Mouse (Mus musculus) heart, embryonic 12.5 days (tissue): ENCODE results near the gene Coro7. TPM values are rescaled to one million over a fixed set of nuclear protein-coding genes. Genes with fewer than 3 reads are reported as not detected.

Experiments used
- ATAC-seq: fragments of 200-750 bp; cut with Nextera tagmentation; 2 replicates; pipeline ENCODE4 v1.8.0; 2017; ENCODE audit warnings: moderate TSS enrichment, moderate library complexity; ENCODE audit not compliant: insufficient number of reproducible peaks, low FRiP score
- H3K27ac ChIP-seq: fragments of 300-500 bp; sonication (generic); 2 replicates; pipeline ENCODE4 v1.5.1; 2016; ENCODE audit warnings: mild to moderate bottlenecking, moderate library complexity; ENCODE audit not compliant: poor library complexity, severe bottlenecking
- H3K27me3 ChIP-seq: fragments of 300-500 bp; sonication (generic); replicated peaks from 2 replicates; pipeline ENCODE4 v1.6.1; 2016; ENCODE audit warnings: mild to moderate bottlenecking, moderate library complexity
- H3K36me3 ChIP-seq: fragments of 300-500 bp; sonication (generic); 2 replicates; pipeline ENCODE4 v1.6.1; 2016; ENCODE audit warnings: mild to moderate bottlenecking, moderate library complexity
- H3K4me1 ChIP-seq: fragments of 300-500 bp; sonication (generic); replicated peaks from 2 replicates; pipeline ENCODE4 v1.6.1; 2016; ENCODE audit warnings: mild to moderate bottlenecking
- H3K4me2 ChIP-seq: fragments of 300-500 bp; sonication (generic); 2 replicates; pipeline ENCODE4 v1.6.1; 2016; ENCODE audit warnings: mild to moderate bottlenecking, moderate library complexity
- H3K4me3 ChIP-seq: fragments of 300-500 bp; sonication (generic); 2 replicates; pipeline ENCODE4 v1.5.1; 2016; ENCODE audit warnings: mild to moderate bottlenecking
- H3K9ac ChIP-seq: fragments of 300-500 bp; sonication (generic); 2 replicates; pipeline ENCODE4 v1.6.1; 2016; ENCODE audit warnings: mild to moderate bottlenecking, moderate library complexity
- H3K9me3 ChIP-seq: fragments of 300-500 bp; sonication (generic); replicated peaks from 2 replicates; pipeline ENCODE4 v1.6.1; 2016; ENCODE audit warnings: mild to moderate bottlenecking, moderate library complexity
- WGBS: fragments of 180-500 bp; shearing (Covaris S2); methylation state at CpG from one replicate; pipeline ENCODE4 v1.1.7; 2016; 5-methylcytosine and 5-hydroxymethylcytosine counted together
- polyA plus RNA-seq: library from polyadenylated mRNA; unstranded; fragments of >200 nt; fragmentation: Nextera tagmentation; extraction: Ambion mirVana; gene quantifications from 2 replicates; pipeline ENCODE4 v1.2.1, GENCODE M21; 2016

The Coro7 gene
- polyA plus RNA-seq = 14.8 and 15.3 TPM in 2 replicates

- Histone ChIP-seq H3K27me3 (no peaks in the 10 kb centered on the region), H3K4me3 (peak within 1 kb of the TSS; percentile 81), H3K4me1 (peaks cover 20% of the 10 kb centered on the region), H3K36me3 (peaks cover 23% of the 10 kb centered on the region), H3K9me3 (no peaks in the 10 kb centered on the region), H3K4me2 (peak within 1 kb of the TSS; percentile 97), H3K27ac (peak within 1 kb of the TSS; percentile 44), H3K9ac (peak within 1 kb of the TSS; percentile 89)
- WGBS = under 1% methylated on average over 47 of the region's 47 CpGs
- peak; percentile 94 for ATAC-seq
These were observed at the start of gene Coro7 for GRCm38 (mm10) chr16:4679121-4680018. Gene Coro7 (minus strand): TSS chr16:4679777.

GRCm38 (mm10) chr16:4727963-4728362 is 48.4 kb upstream of the Coro7 start:
- H3K27ac ChIP-seq = no peak overlapping the region
- no peak overlapping the region for H3K9ac ChIP-seq
- peak overlapping the region; percentile 50 for H3K4me2 ChIP-seq
- no peak overlapping the region for H3K4me3 ChIP-seq
- 48% methylated on average over 1 of the region's 1 CpGs for WGBS
- ATAC-seq = no peak
- H3K36me3 ChIP-seq = no peaks in the 10 kb centered on the region
- H3K27me3 ChIP-seq = no peaks in the 10 kb centered on the region
- no peaks in the 10 kb centered on the region for H3K9me3 ChIP-seq
- H3K4me1 ChIP-seq = peaks cover 11% of the 10 kb centered on the region

GRCm38 (mm10) chr16:4727526-4727925 is 47.9 kb upstream of the Coro7 start:
- H3K27me3 ChIP-seq = no peaks in the 10 kb centered on the region
- H3K27ac ChIP-seq = no peak overlapping the region
- no peak overlapping the region for H3K9ac ChIP-seq
- H3K9me3 ChIP-seq = no peaks in the 10 kb centered on the region
- peaks cover 11% of the 10 kb centered on the region for H3K4me1 ChIP-seq
- WGBS = 94% methylated on average over 1 of the region's 1 CpGs
- H3K36me3 ChIP-seq = no peaks in the 10 kb centered on the region
- no peak overlapping the region for H3K4me3 ChIP-seq
- no peak for ATAC-seq
- H3K4me2 ChIP-seq = peak overlapping the region; percentile 50

GRCm38 (mm10) chr16:4726528-4727128 is 47.1 kb upstream of the Coro7 start:
- H3K27me3 ChIP-seq = no peaks in the 10 kb centered on the region
- under 1% methylated on average over 40 of the region's 40 CpGs for WGBS
- ATAC-seq = peak; percentile 78
- H3K9me3 ChIP-seq = no peaks in the 10 kb centered on the region
- peaks cover 11% of the 10 kb centered on the region for H3K4me1 ChIP-seq
- peak overlapping the region; percentile 88 for H3K4me2 ChIP-seq
- no peaks in the 10 kb centered on the region for H3K36me3 ChIP-seq
- peak overlapping the region; percentile 92 for H3K27ac ChIP-seq
- peak overlapping the region; percentile 79 for H3K4me3 ChIP-seq
- peak overlapping the region; percentile 92 for H3K9ac ChIP-seq

GRCm38 (mm10) chr16:4725780-4726527 is 46.4 kb upstream of the Coro7 start, which contains the start of gene Hmox2:
Gene Hmox2 (plus strand): TSS chr16:4726361.
- peak within 1 kb of the TSS; percentile 92 for H3K27ac ChIP-seq
- peak; percentile 96 for ATAC-seq
- peaks cover 11% of the 10 kb centered on the region for H3K4me1 ChIP-seq
- H3K9ac ChIP-seq = peak within 1 kb of the TSS; percentile 92
- H3K4me2 ChIP-seq = peak within 1 kb of the TSS; percentile 88
- WGBS = 5% methylated on average over 35 of the region's 35 CpGs
- peak within 1 kb of the TSS; percentile 79 for H3K4me3 ChIP-seq
- H3K9me3 ChIP-seq = no peaks in the 10 kb centered on the region
- H3K36me3 ChIP-seq = no peaks in the 10 kb centered on the region
- no peaks in the 10 kb centered on the region for H3K27me3 ChIP-seq

DNA sequence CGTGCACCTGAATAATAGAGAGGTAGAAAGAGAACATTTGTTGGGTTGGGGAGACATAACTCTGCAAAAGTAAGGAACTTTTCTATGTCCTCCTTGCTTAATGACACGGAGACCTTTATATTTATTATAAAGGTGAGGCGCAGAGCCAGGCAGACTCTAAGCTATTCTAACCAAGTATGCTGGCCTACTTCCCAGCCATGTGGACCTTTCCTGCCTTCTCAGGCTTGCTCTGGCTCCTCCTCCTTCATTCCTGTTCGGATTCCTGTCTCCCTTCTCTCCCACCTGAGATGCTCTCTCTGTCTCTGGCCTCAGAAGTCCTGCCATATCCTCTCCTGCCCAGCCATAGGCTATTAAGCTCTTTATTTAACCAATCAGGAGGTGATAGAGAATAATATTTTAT is 45.7 kb upstream of the Coro7 start:
- Histone ChIP-seq H3K4me3 (no peak overlapping the region), H3K36me3 (no peaks in the 10 kb centered on the region), H3K9ac (no peak overlapping the region; the same call in 1 of the 2 replicates), H3K4me2 (no peak overlapping the region), H3K27ac (no peak overlapping the region), H3K4me1 (peaks cover 11% of the 10 kb centered on the region), H3K27me3 (no peaks in the 10 kb centered on the region), H3K9me3 (no peaks in the 10 kb centered on the region)
- WGBS = 73% methylated on average over 4 of the region's 4 CpGs
- no peak for ATAC-seq

- no peak for ATAC-seq
- Histone ChIP-seq H3K36me3 (no peaks in the 10 kb centered on the region), H3K9me3 (no peaks in the 10 kb centered on the region), H3K4me1 (peaks cover 5% of the 10 kb centered on the region), H3K27ac (no peak overlapping the region), H3K4me2 (no peak overlapping the region), H3K27me3 (no peaks in the 10 kb centered on the region), H3K4me3 (no peak overlapping the region), H3K9ac (no peak overlapping the region)
- 45% methylated on average over 3 of the region's 3 CpGs for WGBS
These were observed 43.3 kb upstream of the Coro7 start for GRCm38 (mm10) chr16:4722915-4723209.

DNA sequence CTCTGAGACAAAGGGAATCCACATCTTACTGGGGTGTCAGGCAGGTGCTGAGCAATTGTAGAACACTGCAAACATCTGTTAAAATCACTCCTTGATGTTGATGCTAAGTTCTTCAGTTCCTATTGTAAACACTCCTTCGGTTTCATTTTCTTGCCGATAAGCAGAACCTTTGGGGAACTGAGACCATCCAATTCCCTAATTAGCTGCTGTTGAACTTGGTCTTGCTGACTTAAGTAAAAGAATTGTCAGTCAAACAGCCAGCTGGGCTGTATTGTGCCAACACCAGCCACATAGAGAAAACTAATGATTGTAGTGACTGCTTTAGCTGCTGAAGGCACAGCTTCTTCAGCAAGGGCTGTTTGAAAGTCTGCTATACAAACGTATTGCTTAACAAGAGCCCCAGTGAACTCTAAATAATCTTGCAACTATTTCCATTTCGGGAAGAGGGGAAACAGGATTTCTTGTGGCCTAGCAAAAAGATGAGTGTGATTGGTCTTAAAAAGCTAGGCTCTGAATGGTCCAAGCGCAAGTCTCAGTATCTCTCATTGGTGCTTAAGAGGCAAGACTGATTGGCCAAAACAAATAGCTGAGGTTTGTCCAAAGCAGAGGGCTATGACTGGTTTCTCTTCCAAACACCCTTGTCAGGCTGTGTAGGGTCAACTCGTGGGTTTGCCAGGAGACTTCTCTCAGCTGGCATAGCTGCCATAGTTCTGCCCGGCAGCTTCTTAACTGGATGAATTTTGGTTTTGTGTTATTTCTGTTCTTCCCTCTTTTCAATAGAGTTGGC is 42.7 kb upstream of the Coro7 start:
- ATAC-seq = no peak
- Histone ChIP-seq H3K9ac (no peak overlapping the region), H3K9me3 (no peaks in the 10 kb centered on the region), H3K4me2 (no peak overlapping the region), H3K4me1 (no peaks in the 10 kb centered on the region), H3K4me3 (no peak overlapping the region), H3K27ac (no peak overlapping the region), H3K36me3 (no peaks in the 10 kb centered on the region), H3K27me3 (no peaks in the 10 kb centered on the region)
- 71% methylated on average over 7 of the region's 7 CpGs for WGBS

DNA sequence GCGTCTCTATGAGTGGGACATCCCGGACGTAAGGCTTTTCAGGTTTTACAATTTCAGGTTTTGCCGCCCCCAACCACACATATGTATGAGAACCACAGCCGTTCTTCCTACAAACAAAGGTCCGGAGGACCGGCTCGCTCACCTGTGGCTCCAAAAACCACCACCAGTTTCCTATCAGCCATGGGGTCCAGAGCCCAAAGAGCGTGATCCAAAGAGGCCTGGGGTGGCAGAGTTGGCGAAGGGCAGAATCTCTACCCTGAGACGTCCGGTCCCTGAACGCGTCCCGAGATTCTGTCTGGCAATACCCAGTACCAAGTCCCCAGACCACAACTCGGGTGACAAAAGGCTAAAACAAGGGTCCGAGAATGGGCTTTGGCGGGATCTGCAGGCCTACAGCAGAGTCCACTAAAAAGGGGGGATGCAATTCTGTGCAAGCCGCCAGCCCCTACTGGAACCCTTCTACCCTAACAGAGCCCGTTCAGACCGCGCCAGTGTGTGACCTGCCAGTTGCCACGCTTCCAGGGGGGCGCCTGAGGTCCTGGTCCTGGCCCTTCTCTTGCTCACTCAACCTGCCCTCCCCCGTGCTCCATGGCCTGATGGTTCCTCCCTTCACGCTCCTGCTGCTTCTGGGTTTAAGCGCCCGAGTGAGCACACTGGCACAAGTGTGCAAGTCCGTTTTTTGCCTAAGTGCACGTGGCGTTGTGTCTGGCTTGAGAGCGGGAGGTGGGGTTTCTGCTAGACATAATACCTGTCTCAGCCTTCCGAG is 39.4 kb upstream of the Coro7 start, which contains the start of gene Nmral1:
Gene Nmral1, minus strand, starts transcription at position 604 of the 766 bp plus-strand sequence.
- WGBS = 13% methylated on average over 33 of the region's 33 CpGs
- peak; percentile 90 for ATAC-seq
- peak within 1 kb of the TSS; percentile 59 for H3K4me3 ChIP-seq
- peak within 1 kb of the TSS; percentile 77 for H3K4me2 ChIP-seq
- H3K36me3 ChIP-seq = peaks cover 26% of the 10 kb centered on the region
- no peaks in the 10 kb centered on the region for H3K9me3 ChIP-seq
- H3K27me3 ChIP-seq = no peaks in the 10 kb centered on the region
- no peaks in the 10 kb centered on the region for H3K4me1 ChIP-seq
- peak within 1 kb of the TSS; percentile 33; the same call in 1 of the 2 replicates for H3K27ac ChIP-seq
- H3K9ac ChIP-seq = peak within 1 kb of the TSS; percentile 69

- Histone ChIP-seq H3K9ac (no peak overlapping the region), H3K4me2 (peak overlapping the region; percentile 77), H3K27ac (no peak overlapping the region), H3K4me1 (no peaks in the 10 kb centered on the region), H3K4me3 (peak overlapping the region; percentile 59), H3K9me3 (no peaks in the 10 kb centered on the region), H3K27me3 (no peaks in the 10 kb centered on the region), H3K36me3 (peaks cover 35% of the 10 kb centered on the region)
- 73% methylated on average over 3 of the region's 3 CpGs for WGBS
- ATAC-seq = no peak
These were observed 38.3 kb upstream of the Coro7 start for GRCm38 (mm10) chr16:4717866-4718265.
